Mouse (Mus musculus) natural killer cell, adult 2 months (primary cell): ENCODE data around the gene Klhl10.

ENCODE experiments used
- DNase-seq, 2 experiments: peaks; one replicate each; pipeline ENCODE4 v3.0.0; 2022; ENCODE audit warnings: low spot score in 2 of 2

The Klhl10 gene

DNA sequence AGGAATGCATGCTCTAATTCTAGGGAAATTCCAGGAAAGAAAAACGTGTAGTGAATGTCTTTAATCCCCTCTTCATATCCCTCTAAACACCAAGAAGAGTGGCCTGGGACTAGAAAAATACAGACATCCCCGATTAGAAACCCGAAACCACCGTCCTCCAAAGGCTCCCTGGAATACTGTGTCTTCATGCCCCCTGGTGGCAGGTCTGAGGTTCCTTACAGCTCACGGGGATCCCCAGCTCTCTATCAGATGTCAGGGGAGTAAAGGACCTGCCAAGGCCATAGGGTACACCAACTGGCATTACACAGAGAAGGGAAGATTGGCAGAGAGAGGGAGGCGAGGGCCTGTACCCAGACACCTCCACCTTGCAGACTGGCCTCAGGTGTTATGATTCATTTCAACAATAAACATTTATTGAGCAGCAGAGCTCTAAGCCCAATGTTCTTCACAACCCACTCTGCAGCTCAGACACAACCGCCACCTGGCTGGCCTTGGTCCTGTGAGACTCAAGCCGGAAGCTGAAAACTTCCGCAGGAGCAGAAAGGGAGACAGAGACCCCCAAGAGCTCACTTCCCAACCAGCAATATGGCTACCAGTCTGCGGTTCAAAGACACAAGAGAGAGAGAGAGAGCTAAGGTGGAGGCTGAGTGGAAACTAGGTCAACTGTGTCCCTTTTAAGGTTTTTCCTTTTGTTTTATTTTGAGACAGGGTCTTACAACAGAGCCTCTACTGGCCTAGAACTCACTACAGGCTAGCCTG is 33.5 kb upstream of the Klhl10 start:
- peak in 1 of 2 experiments; percentile 52 for DNase-seq

DNA sequence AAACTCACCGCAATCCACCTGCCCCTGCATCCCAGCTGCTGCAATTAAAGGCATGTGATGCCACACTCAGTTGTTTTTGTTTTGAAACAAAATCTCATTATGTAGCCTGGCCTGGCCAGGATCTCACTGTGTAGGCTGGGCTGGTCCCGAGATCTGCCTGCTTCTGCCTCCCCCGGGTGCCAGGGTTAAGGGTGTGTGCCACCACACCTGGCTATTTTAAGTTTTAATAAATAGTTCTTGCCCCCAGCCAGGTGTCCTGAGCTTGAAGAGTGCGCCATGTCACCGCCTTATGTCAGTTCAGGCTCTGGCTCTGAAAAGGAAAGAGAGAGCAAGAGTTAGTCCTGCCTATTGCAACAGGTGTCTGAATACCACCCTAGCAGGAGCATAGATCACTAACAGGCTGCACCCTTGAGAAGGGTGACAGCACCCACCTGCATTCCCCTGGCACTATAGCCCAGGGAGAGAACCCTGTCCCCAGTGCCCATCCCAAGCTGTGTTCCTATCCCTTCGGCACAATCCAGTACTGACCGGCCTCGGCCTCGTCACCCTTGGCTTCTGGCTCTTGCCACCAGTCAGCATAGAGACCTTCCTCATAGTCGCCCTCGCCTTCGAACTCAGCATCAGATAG is 32.8 kb upstream of the Klhl10 start:
- DNase-seq = no peak

DNA sequence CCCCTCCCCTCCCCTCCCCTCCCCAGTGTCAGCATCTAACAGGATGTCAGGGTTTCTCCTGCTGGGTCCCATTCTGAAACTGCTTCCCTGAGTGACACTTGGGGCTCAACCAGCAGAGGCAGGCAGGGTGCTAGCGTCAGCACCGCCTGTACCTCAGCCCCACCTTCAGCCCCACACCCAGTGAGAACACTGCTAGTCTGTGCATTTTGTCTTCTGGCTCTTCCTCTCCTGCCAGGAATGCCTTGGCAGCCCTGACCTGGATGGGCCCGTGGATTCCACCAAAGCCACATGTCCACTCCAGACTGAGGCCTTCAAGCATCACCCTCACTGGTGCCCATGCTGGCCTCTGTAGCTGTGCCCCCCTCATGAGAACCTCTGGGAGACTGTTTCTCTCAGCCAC is 32.0 kb upstream of the Klhl10 start:
- no peak for DNase-seq

DNA sequence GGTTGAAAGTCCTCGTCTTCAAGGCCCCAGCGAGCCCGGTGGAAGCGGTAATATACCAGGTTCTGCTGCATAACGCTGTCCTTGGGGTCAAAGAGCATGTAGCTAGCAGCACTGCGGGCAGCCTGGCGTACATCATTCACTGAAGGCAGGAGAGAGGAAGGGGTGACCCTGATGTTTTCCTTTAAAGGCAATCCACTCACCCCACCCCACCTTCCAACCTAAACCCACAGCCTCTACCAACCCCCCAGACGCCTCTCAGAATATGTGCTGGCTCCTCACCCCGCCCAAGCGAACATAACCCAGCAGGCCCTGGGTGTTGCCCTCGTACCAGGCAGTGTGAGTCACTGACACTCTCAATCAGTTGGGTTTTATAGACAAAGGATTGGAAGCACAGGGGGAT is 30.0 kb upstream of the Klhl10 start:
- no peak for DNase-seq

- DNase-seq = no peak
Measured at GRCm38 (mm10) chr11:100413541-100413940, 28.2 kb upstream of the Klhl10 start.

DNA sequence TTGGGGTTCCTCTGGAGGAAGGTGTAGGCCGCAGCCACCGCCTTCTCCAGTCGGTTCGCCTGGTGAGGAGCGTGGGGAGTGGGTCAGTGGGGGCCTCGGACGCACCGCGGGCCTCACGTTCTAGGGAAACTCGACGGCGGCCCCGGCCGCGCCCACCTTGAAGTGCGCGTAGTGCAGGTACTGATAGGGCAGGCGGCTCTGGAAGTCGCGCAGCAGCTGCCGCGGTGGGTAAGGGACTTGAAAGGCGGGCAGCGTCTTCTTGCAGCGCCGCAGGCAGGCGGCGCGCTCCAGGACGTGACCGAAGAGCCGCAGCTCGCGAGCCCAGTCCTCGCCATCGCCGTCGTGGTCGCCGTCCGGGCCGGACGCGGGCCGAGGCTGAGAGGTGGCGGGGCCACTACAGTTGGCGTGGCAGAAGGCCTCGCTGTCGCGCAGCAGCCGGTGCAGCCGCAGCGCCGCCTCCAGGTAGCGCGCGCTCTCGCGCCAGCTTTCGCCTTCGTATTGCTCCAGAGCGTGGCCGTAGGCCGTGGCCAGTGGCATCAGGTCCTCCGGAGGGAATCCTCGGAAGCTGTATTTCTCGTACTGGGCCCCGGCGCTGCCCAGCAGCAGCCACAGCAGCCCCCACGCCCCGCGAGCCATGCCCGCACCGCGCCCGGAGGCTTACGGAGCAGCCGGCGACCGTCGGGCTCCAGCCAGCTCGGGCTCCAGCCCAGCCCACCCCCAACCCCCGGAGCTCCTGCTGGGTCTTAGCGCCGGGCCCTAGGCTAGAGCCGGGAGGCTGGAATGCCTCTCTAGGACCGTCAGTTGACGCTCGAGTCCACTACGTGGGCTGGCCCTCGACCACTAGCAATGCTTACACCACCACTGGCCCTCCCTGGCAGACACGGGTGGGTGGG is 27.4 kb upstream of the Klhl10 start, which contains the start of gene P3h4:
TSS of gene P3h4 (minus strand) at position 816 of the 893 bp plus-strand sequence.
- peak; percentile 61 for DNase-seq

DNA sequence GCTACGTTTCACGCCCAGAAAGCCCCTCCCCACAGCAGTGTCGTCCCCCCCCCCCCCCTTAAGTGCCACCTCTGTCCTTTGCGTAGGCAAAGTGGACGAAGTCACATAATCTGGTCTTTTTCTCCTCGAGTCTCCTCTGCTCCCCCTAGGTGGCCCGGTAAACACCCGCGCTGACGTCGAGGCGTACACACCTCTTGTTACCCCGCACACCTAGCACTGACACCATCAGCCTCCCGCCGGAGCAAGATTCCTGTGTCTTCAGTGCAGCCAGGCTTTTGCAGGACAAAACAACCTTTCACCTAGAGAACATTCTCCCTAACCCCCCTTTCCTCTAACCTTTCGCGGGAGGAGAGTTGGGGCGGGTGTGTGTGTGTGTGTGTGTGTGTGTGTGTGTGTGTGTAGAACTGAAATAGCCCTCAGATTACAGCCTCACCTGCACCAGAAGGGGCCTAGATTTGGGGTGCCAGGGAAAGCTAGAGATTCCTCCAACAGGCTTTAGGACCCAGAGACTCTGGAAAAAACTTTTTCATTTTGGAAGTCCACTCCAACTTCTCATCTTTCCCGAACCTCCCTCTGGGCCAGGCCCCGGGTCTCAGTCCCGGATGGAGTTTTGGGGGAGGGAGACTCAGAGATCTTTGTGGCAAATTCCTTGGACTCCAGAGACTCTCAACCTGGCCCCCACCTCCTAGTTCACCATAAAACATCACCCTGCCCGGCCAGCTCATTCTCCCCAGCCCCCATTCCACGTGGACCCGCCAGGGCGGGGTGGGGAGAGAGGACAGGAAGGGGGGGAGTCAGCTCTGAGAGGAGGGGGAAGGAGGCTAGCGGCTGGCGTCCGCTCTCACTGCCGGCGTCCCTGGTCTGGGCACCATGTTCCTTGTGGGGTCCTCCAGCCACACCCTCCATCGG is 26.5 kb upstream of the Klhl10 start, which contains the start of gene Fkbp10:
TSS of gene Fkbp10 (plus strand) at position 784 of the 909 bp plus-strand sequence.
- peak in 1 of 2 experiments; percentile 26 for DNase-seq

- no peak for DNase-seq
Measured at GRCm38 (mm10) chr11:100421537-100421936, 20.2 kb upstream of the Klhl10 start.

- no peak for DNase-seq
Measured at GRCm38 (mm10) chr11:100423836-100424235, 17.9 kb upstream of the Klhl10 start.

DNA sequence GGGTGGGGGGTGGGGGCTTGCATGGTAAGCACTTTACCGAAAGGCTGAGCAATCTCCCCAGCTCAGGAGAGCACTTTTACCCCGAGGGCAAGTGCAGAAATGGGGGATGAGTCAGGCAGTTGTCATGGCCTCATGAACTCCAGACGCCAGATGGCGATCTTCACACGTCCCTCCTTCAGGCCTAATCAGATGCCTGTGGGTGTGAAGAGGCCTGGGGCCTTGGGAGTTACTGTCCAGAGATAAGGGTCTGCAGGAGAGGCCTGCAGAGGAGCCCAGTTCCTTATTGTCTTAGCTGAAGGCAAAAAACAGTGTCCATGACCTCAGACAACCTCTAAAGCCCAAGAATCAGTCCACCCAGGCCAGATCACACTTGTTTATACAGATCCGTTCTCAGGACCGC is 15.9 kb upstream of the Klhl10 start:
- DNase-seq = peak; percentile 46 to 61

DNA sequence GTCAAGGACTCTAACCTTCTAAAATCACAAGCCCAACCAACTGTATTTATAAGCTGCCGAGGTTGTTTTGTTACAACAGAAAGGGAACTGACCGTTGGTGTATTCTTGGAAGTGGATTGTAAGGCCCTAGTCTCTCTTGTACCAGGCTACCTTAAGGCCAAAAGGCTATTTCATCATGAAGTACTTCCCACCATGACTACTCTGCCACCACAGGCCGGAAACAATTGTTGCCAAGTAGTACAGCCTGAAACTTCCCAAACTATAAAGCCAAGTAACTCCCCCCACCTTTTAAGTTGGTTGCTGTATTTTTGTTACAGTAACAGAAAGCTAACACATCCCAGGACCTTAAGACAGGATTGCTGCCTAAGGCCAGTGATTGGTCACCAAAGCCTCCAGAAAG is 14.9 kb upstream of the Klhl10 start:
- DNase-seq = no peak

DNA sequence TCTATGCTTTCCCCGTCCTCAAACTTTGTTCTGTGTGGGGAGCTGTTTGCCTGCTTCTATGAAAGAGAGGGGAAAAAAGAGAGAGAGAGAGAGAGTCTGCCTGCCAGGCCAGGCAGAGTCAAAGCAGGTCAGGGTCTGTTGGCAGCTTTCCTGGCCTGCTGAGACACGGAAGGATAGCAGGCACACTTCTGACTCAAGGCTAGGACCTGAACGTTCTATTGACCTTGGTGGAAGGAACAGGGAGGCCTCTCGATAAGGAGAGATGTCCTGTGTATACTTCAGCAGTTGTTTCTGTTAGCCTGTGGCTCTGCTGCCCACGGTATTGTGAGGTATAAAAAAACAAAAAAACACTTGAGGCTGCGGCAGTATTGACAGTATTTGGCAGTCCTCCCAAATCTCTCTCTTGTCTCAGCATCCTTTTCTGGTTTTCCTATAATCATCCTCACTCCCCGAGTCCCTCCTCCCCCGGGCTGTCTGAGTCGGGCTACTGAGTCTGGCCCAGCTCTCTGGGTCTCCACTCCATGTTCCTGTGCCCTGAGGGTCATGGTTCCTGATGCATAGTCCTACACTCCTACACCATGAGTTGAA is 13.0 kb upstream of the Klhl10 start:
- DNase-seq = no peak

DNA sequence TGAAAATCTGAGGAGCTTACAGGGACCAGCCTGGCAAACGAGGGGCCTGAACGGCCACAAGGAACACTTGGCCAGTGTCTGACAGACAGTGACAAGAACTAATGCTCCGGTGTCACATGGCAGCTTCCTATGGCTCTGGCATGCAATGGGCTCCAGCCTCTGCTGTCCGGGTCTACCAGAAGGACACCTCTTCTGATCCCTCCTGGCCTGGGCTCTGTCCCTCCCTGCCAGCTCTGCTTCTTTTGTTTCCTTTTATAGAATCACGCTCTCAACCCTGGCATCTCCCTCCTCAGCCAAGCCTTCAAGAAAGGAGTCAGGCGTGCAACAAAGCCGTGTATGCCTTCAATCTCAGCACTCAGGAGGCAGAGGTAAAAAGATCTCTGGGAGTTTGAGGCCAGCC is 11.7 kb upstream of the Klhl10 start:
- DNase-seq = no peak

DNA sequence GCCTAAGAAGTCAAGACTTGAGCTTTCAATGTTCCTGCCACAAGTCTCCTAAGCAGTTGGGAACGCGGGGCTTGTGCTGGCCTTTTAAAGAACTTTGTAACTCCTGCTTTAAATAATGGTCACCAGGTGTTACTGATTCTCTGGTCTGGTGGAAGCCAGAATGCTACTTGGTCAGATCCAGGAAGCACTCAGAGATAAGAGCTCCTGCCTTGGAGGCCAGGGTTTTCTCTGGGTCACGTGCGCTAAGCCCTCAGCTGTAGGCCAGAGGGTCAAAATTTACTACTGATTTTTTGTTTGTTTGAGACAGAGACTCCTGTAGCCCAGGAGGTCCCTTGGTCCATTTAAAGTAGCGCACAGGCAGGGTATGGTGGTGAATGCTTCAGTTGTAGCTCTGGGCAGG is 9.7 kb upstream of the Klhl10 start:
- no peak for DNase-seq

DNA sequence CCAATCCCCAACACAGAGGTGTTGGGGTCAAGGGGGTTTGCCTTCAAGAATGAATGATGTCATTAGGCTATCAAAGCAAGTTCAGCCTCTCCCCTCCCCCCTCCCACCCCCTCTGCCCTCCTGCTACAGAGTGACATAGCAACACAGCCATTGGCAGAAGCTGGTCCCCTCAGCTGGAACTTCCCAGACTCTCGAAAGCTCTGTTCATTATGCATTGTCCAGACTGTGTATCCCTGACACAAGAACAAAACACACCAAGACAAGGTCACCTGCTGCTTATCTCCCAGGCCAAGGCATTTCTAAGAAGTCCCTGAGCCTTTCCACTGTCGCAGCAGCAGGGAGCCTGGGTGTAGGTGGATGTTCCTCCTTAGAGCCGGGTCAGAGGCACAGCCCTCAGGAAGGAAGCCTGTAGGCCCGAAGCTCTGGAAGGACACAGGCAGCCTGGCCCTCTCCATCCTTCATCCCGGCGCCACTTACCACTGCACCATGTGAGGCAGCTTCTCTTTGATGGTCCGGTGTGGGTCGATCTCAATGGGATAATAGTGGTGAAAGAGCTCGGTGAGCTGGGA is 6.0 kb upstream of the Klhl10 start:
- no peak for DNase-seq

DNA sequence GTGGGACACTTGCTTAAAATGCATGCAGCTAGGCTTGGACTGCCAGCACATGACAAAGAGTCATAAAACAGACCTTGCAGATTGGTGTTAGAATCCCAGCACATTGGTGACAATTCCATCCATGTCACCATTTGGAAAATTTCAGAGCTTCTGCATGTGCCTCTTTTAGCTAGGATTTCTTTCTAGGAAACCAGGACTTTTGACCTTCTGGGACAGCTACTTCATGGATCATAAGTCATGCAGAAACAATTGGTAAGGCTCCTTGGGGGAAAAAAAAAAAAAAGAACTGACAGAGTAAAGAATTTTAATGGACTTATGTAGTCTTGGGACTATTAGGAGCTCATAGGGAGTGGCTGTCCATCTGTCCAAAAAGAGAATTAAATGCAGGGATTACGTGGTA is 3.8 kb upstream of the Klhl10 start:
- DNase-seq = no peak

DNA sequence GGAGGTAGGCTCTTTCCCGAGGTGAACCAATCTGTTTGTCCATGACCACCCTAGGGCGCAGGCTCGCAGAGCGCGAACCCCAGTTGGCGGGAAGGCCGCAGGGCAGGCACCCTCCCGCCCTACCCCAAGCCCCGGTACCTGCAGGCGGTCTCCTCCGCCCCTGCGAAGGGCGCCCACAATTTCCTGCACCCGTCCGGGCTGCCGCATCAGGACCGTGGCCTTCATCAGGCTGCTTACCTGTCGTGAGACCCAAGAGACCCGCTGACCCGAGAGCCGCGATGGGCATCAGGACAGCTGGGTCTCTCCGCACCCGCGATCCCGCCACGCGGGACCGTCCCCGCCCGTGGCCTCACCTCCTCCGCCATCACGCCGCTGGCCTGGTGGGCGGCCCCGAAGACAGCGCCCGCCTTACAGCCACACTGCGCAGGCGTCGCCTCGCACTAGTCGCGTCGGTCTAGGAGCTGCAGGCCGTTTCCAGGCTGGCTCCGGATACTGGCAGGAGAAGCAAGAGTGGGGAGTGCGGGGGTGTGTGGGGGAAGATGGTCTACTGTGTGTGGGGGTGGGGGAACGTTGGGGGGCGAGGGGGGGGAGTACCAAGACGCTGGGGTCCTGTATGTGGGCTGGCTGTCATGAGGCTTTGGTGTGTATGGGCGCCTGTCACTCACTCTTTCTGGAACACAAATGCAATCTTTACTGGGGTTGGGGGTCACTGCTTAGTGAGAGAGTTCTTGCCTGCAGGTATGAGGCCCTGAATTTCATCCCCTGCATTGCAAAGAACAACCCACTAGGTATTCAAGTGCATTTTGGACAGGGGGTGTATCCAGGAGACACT is 810 bp upstream of the Klhl10 start:
- DNase-seq = peak; percentile 71 to 74

DNA sequence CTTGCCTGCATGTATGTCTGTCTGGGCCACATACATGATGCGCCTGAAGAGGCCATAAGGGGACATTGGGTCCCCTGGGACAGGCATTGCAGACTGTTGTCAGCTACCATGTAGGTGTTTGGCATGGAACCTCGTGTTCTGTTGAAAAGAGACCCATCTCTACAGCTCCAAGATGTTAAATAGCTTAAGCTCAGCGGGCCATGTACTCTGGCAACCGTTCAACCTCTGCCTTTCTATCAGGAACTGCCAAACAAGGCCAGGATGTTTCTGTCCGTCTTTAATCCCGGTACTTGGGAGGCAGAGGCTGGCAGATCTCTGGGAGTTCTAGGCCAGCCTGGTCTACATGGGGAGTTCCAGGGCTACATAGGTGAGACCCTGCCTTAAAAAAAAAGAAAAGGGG is 908 bp downstream of the Klhl10 start:
- no peak for DNase-seq

- DNase-seq = no peak
Measured at GRCm38 (mm10) chr11:100457247-100457646, 15.5 kb downstream of the Klhl10 start.

DNA sequence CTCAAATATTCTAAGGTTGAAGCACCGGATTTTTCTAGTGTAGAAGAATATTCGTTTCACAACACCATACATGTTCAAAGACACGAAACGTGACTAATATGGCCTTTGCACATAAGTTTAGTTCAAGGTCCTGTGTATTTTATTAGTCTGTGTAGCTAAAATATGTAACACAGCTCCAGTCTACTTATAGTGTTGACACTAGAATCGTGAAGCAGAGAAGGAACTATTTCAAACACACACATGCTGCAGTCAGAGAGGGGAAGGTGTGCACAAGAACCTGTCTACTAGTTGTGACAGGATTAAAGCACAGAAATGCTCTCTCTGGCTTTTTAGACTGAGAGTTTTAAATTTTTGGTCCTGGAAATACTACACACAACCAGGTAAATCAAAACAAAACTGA is 16.0 kb downstream of the Klhl10 start:
- no peak for DNase-seq
